Mouse (Mus musculus) heart, postnatal 25 days (tissue): Measurements from ENCODE around the gene Tcte2. TPM values are rescaled to one million over a fixed set of nuclear protein-coding genes. Genes with fewer than 3 reads are reported as not detected.

Experiments
- DNase-seq: peaks from one replicate; pipeline ENCODE4 v3.0.0; 2022; ENCODE audit warnings: low spot score
- intact Hi-C: fragments of 180-260 bp; cut with DNase I; formaldehyde crosslinking; loops from one replicate; pipeline ENCODE4 v1.15.1; 2025
- total RNA-seq, 2 experiments: library from RNA; stranded (reverse); gene quantifications; 2 replicates each; pipeline ENCODE4 v1.2.3; 2021

The Tcte2 gene
- total RNA-seq, 2 experiments from 2014 or later = 4.4 to 5.6 TPM

- intact Hi-C loops = no loop called here
- no peak for DNase-seq
Measured at GRCm38 (mm10) chr17:13670227-13670626, 91.4 kb downstream of the Tcte2 start.

GRCm38 (mm10) chr17:13669206-13669605 is 92.4 kb downstream of the Tcte2 start:
- intact Hi-C loops = no loop called here
- DNase-seq = no peak

- intact Hi-C loops = no loop called here
- no peak for DNase-seq
Measured at GRCm38 (mm10) chr17:13668052-13669015, 93.3 kb downstream of the Tcte2 start.

- intact Hi-C loops = no loop called here
Measured at GRCm38 (mm10) chr17:13667006-13667405, 94.6 kb downstream of the Tcte2 start.

GRCm38 (mm10) chr17:13665731-13666130 is 95.9 kb downstream of the Tcte2 start:
- intact Hi-C loops = no loop called here
- no peak for DNase-seq

More at GRCm38 (mm10) chr17:13667006-13667405, 94.6 kb downstream of the Tcte2 start:
- DNase-seq = no peak

- DNase-seq = no peak
- intact Hi-C loops = no loop called here
Measured at GRCm38 (mm10) chr17:13663386-13664166, 98.0 kb downstream of the Tcte2 start.

Other genes with a start within 250 kb of the Tcte2 start
- gene Afdn, start 1.3 kb downstream of the Tcte2 start, total RNA-seq = 10 to 100 TPM; 87.9 to 96.9 TPM
- gene Gm7168, start 186.5 kb upstream of the Tcte2 start, total RNA-seq = not detected
- gene Gm7356, start 241.9 kb upstream of the Tcte2 start, total RNA-seq = not detected